Mouse (Mus musculus): Measurements from ENCODE around the gene Wdr20.

DNA sequence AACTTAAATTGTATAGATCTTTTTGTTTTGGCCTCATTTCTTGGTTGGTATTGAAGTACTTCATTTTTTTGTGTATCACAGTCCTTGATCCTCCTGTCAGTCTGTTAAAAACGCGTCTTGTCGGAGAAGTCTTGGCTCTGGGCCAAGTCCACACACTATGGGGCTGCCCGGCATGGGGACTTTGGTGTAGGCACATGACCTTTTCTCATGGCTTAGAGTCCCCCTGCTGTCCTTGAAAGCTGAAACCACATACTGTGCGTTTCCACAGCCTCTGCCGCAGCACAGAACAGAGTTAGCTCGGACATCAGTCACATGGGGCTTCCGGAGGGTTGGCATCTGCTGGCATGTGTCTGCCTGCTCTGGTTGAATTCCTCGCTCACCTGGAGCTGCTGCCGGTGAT lies 66.5 kb downstream of the Wdr20 start:
- no peak for TF ChIP-seq CTCF (IDR thresholded peaks at IDR 0.05; ENCODE audit: low read depth)
- no peak for TF ChIP-seq EP300 (optimal IDR thresholded peaks at IDR 0.05)
